Mouse (Mus musculus) ES-Bruce4 (cell line): Measurements from ENCODE around the gene Ptprd.

Experiments used
- CTCF ChIP-seq: IDR thresholded peaks from one replicate; pipeline ENCODE4 v1.8.1; 2011; ENCODE audit warnings: low read depth, low read length
- EP300 ChIP-seq: IDR thresholded peaks from 2 replicates; pipeline ENCODE4 v1.6.1; 2011; ENCODE audit warnings: low read depth, low read length; ENCODE audit not compliant: insufficient read depth
- POLR2A ChIP-seq: IDR thresholded peaks from one replicate; pipeline ENCODE4 v1.8.1; 2011; ENCODE audit warnings: low read length; ENCODE audit not compliant: insufficient read depth

GRCm38 (mm10) chr4:76779558-76780124 lies 1432.1 kb downstream of the Ptprd start:
- TF ChIP-seq POLR2A (no peak), CTCF (no peak), EP300 (no peak)
